Mouse (Mus musculus) CH12.LX (cell line): Measurements from ENCODE around the gene Gm10382. TPM values are rescaled to one million over a fixed set of nuclear protein-coding genes. Genes with fewer than 3 reads are reported as not detected.

Experiments
- DNase-seq: peaks from one replicate; pipeline ENCODE4 v3.0.0-alpha.2; 2013; ENCODE audit errors: extremely low read depth
- H3K27ac ChIP-seq: 2 replicates; pipeline ENCODE4 v1.5.1; 2012; ENCODE audit warnings: low read depth, mild to moderate bottlenecking, control low read depth, moderate library complexity; ENCODE audit not compliant: insufficient read depth
- H3K27me3 ChIP-seq: replicated peaks from 2 replicates; pipeline ENCODE3; 2012; ENCODE audit warnings: inconsistent platforms
- H3K36me3 ChIP-seq, 2 experiments: replicated peaks in 1 of 2; 2 replicates each; pipeline versions ENCODE3 to v1.6.1; 2012; ENCODE audit warnings: inconsistent platforms in 1 of 2, low read length in 1 of 2, mild to moderate bottlenecking in 1 of 2, mixed read lengths in 1 of 2, moderate library complexity in 1 of 2; ENCODE audit not compliant: control insufficient read depth in 1 of 2, insufficient read depth in 1 of 2
- H3K4me1 ChIP-seq, 2 experiments: 2 replicates each; pipeline ENCODE4 v1.6.1; 2012; ENCODE audit warnings: inconsistent platforms in 1 of 2, moderate library complexity in 1 of 2; ENCODE audit not compliant: insufficient read depth in 2 of 2, control insufficient read depth in 1 of 2
- H3K4me2 ChIP-seq: 2 replicates; pipeline ENCODE4 v1.6.1; 2012; ENCODE audit warnings: low read depth, mild to moderate bottlenecking, control low read depth; ENCODE audit not compliant: poor library complexity, insufficient read depth, severe bottlenecking
- H3K4me3 ChIP-seq, 3 experiments: fragments of 150-350 bp in 1 of 3; sonication (generic) in 1 of 3; replicated peaks in 1 of 3; 2 replicates each; pipeline versions ENCODE3 to v1.5.1; 2011 to 2012; ENCODE audit warnings: low read depth in 2 of 3, low read length in 2 of 3, mild to moderate bottlenecking in 2 of 3, moderate library complexity in 2 of 3, control low read depth in 1 of 3, improper control_type of control experiment in 1 of 3, inconsistent platforms in 1 of 3, mixed read lengths in 1 of 3; ENCODE audit not compliant: poor library complexity in 1 of 3
- H3K79me2 ChIP-seq: replicated peaks from 2 replicates; pipeline ENCODE4 v1.6.1; 2012; ENCODE audit warnings: mild to moderate bottlenecking, moderate library complexity; ENCODE audit not compliant: control insufficient read depth, poor library complexity, insufficient read depth, severe bottlenecking; ENCODE audit errors: extremely low read depth
- H3K9ac ChIP-seq: 2 replicates; pipeline ENCODE4 v1.6.1; 2012; ENCODE audit warnings: low read depth, mild to moderate bottlenecking, control low read depth, moderate library complexity; ENCODE audit not compliant: insufficient read depth
- H3K9me3 ChIP-seq: replicated peaks from 2 replicates; pipeline ENCODE3; 2012; ENCODE audit warnings: low read length, inconsistent platforms, mixed read lengths
- BHLHE40 ChIP-seq: IDR thresholded peaks from 2 replicates; pipeline ENCODE4 v1.6.1; 2011; ENCODE audit warnings: mild to moderate bottlenecking, low read depth, low read length, improper control_type of control experiment
- CHD1 ChIP-seq: IDR thresholded peaks from 2 replicates; pipeline ENCODE4 v1.6.1; 2012; ENCODE audit warnings: low read depth, low read length, improper control_type of control experiment, inconsistent platforms
- CHD2 ChIP-seq: IDR thresholded peaks from 2 replicates; pipeline ENCODE4 v1.6.1; 2011; ENCODE audit warnings: low read length, improper control_type of control experiment
- CTCF ChIP-seq, 2 experiments: IDR thresholded peaks in 1 of 2; conservative IDR thresholded peaks in 1 of 2; 2 replicates each; pipeline ENCODE4 v1.5.1; 2011 to 2012; ENCODE audit warnings: low read depth in 2 of 2, low read length in 2 of 2, improper control_type of control experiment in 1 of 2, inconsistent platforms in 1 of 2, mild to moderate bottlenecking in 1 of 2, moderate library complexity in 1 of 2
- E2F4 ChIP-seq: IDR thresholded peaks from 2 replicates; pipeline ENCODE4 v1.6.1; 2011; ENCODE audit warnings: low read depth, low read length, improper control_type of control experiment; ENCODE audit not compliant: insufficient replicate concordance
- ELF1 ChIP-seq: IDR thresholded peaks from 2 replicates; pipeline ENCODE4 v1.6.1; 2014; ENCODE audit warnings: low read depth, mild to moderate bottlenecking, inconsistent platforms, low read length, improper control_type of control experiment
- EP300 ChIP-seq: IDR thresholded peaks from 2 replicates; pipeline ENCODE4 v1.6.1; 2011; ENCODE audit warnings: low read length, improper control_type of control experiment
- ETS1 ChIP-seq: conservative IDR thresholded peaks from 2 replicates; pipeline ENCODE4 v1.6.1; 2012; ENCODE audit warnings: low read depth, mild to moderate bottlenecking, inconsistent platforms, low read length, improper control_type of control experiment, moderate library complexity
- GABPA ChIP-seq: IDR thresholded peaks from 2 replicates; pipeline ENCODE4 v1.6.1; 2012; ENCODE audit warnings: low read depth, low read length, improper control_type of control experiment, inconsistent platforms; ENCODE audit not compliant: insufficient replicate concordance
- HCFC1 ChIP-seq: IDR thresholded peaks from 2 replicates; pipeline ENCODE4 v1.6.1; 2012; ENCODE audit warnings: low read depth, mild to moderate bottlenecking, inconsistent platforms, low read length, improper control_type of control experiment
- IRF4 ChIP-seq: IDR thresholded peaks from 2 replicates; pipeline ENCODE4 v1.6.1; 2014; ENCODE audit warnings: low read depth, mild to moderate bottlenecking, inconsistent platforms, low read length, improper control_type of control experiment
- JUN ChIP-seq: IDR thresholded peaks from 2 replicates; pipeline ENCODE4 v1.6.1; 2011; ENCODE audit warnings: low read depth, mild to moderate bottlenecking, low read length, improper control_type of control experiment, moderate library complexity; ENCODE audit not compliant: insufficient read depth
- JUND ChIP-seq: conservative IDR thresholded peaks from 2 replicates; pipeline ENCODE4 v1.6.1; 2011; ENCODE audit warnings: low read depth, low read length, improper control_type of control experiment
- KAT2A ChIP-seq: IDR thresholded peaks from 2 replicates; pipeline ENCODE4 v1.6.1; 2012; ENCODE audit warnings: low read length, improper control_type of control experiment, inconsistent platforms; ENCODE audit not compliant: insufficient replicate concordance
- MAFK ChIP-seq: IDR thresholded peaks from 2 replicates; pipeline ENCODE4 v1.6.1; 2011; ENCODE audit warnings: low read length, improper control_type of control experiment; ENCODE audit not compliant: insufficient replicate concordance
- MAX ChIP-seq: IDR thresholded peaks from 2 replicates; pipeline ENCODE4 v1.6.1; 2011; ENCODE audit warnings: low read length, improper control_type of control experiment
- MAZ ChIP-seq: IDR thresholded peaks from 2 replicates; pipeline ENCODE4 v1.6.1; 2012; ENCODE audit warnings: low read depth, mild to moderate bottlenecking, inconsistent platforms, low read length, improper control_type of control experiment, moderate library complexity
- MEF2A ChIP-seq: IDR thresholded peaks from 2 replicates; pipeline ENCODE4 v1.6.1; 2014; ENCODE audit warnings: low read depth, mild to moderate bottlenecking, inconsistent platforms, low read length, improper control_type of control experiment, borderline replicate concordance
- MXI1 ChIP-seq: IDR thresholded peaks from 2 replicates; pipeline ENCODE4 v1.6.1; 2011; ENCODE audit warnings: mild to moderate bottlenecking, low read depth, low read length, improper control_type of control experiment
- MYC ChIP-seq: IDR thresholded peaks from 2 replicates; pipeline ENCODE4 v1.6.1; 2011; ENCODE audit warnings: low read depth, mild to moderate bottlenecking, improper control_type of control experiment, low read length
- NELFE ChIP-seq: IDR thresholded peaks from 2 replicates; pipeline ENCODE4 v1.6.1; 2011; ENCODE audit warnings: low read depth, low read length, improper control_type of control experiment
- NRF1 ChIP-seq: IDR thresholded peaks from 2 replicates; pipeline ENCODE4 v1.6.1; 2014; ENCODE audit warnings: low read depth, mild to moderate bottlenecking, inconsistent platforms, low read length, improper control_type of control experiment, moderate library complexity
- PAX5 ChIP-seq: IDR thresholded peaks from 2 replicates; pipeline ENCODE4 v1.6.1; 2012; ENCODE audit warnings: low read length, inconsistent platforms, mixed read lengths
- POLR2A ChIP-seq: IDR thresholded peaks from 2 replicates; pipeline ENCODE4 v1.6.1; 2011; ENCODE audit warnings: low read depth, mild to moderate bottlenecking, improper control_type of control experiment, low read length
- POLR2AphosphoS2 ChIP-seq: IDR thresholded peaks from 2 replicates; pipeline ENCODE4 v1.6.1; 2011; ENCODE audit warnings: low read depth, low read length, improper control_type of control experiment
- RAD21 ChIP-seq: IDR thresholded peaks from 2 replicates; pipeline ENCODE4 v1.6.1; 2011; ENCODE audit warnings: low read depth, mild to moderate bottlenecking, low read length, improper control_type of control experiment, moderate library complexity
- RCOR1 ChIP-seq: conservative IDR thresholded peaks from 2 replicates; pipeline ENCODE4 v1.6.1; 2012; ENCODE audit warnings: low read depth, mild to moderate bottlenecking, inconsistent platforms, low read length, improper control_type of control experiment
- SIN3A ChIP-seq: IDR thresholded peaks from 2 replicates; pipeline ENCODE4 v1.6.1; 2012; ENCODE audit warnings: low read length, improper control_type of control experiment, inconsistent platforms
- SMC3 ChIP-seq: IDR thresholded peaks from 2 replicates; pipeline ENCODE4 v1.6.1; 2011; ENCODE audit warnings: low read depth, low read length, improper control_type of control experiment
- TBP ChIP-seq: conservative IDR thresholded peaks from 2 replicates; pipeline ENCODE4 v1.6.1; 2011; ENCODE audit warnings: low read depth, low read length, improper control_type of control experiment
- TCF12 ChIP-seq: IDR thresholded peaks from 2 replicates; pipeline ENCODE4 v1.6.1; 2014; ENCODE audit warnings: low read depth, mild to moderate bottlenecking, inconsistent platforms, low read length, improper control_type of control experiment
- UBTF ChIP-seq: IDR thresholded peaks from 2 replicates; pipeline ENCODE4 v1.6.1; 2012; ENCODE audit warnings: low read depth, mild to moderate bottlenecking, inconsistent platforms, low read length, improper control_type of control experiment, moderate library complexity
- USF1 ChIP-seq: IDR thresholded peaks from 2 replicates; pipeline ENCODE4 v1.6.1; 2014; ENCODE audit warnings: low read depth, mild to moderate bottlenecking, inconsistent platforms, low read length, improper control_type of control experiment
- USF2 ChIP-seq: conservative IDR thresholded peaks from 2 replicates; pipeline ENCODE4 v1.6.1; 2011; ENCODE audit warnings: low read depth, low read length, improper control_type of control experiment
- ZC3H11A ChIP-seq: IDR thresholded peaks from 2 replicates; pipeline ENCODE4 v1.6.1; 2012; ENCODE audit warnings: low read depth, mild to moderate bottlenecking, inconsistent platforms, low read length, improper control_type of control experiment
- ZKSCAN1 ChIP-seq: IDR thresholded peaks from 2 replicates; pipeline ENCODE4 v1.6.1; 2012; ENCODE audit warnings: low read depth, inconsistent platforms, low read length, improper control_type of control experiment, borderline replicate concordance
- ZMIZ1 ChIP-seq: IDR thresholded peaks from 2 replicates; pipeline ENCODE4 v1.6.1; 2012; ENCODE audit warnings: low read depth, mild to moderate bottlenecking, inconsistent platforms, low read length, improper control_type of control experiment
- ZNF384 ChIP-seq: IDR thresholded peaks from 2 replicates; pipeline ENCODE4 v1.6.1; 2012; ENCODE audit warnings: low read depth, low read length, improper control_type of control experiment, inconsistent platforms
- dilution Hi-C: fragments of 300-500 bp; cut with MboI; formaldehyde crosslinking; loops from 2 replicates; pipeline ENCODE4 v1.14.3; 2020; ENCODE audit warnings: low sequenced_read_pairs; ENCODE audit not compliant: extremely low pct_unique_long_range_greater_than_20kb, extremely low pct_ligation_motif_present
- in situ Hi-C: fragments of 300-500 bp; cut with MboI; formaldehyde crosslinking; loops from 3 replicates; pipeline ENCODE4 v1.14.3; 2019; ENCODE audit warnings: low sequenced_read_pairs, low pct_ligation_motif_present, low pct_unique_long_range_greater_than_20kb, mixed read lengths
- polyA plus RNA-seq: library from polyadenylated mRNA; unstranded; fragments of >175 nt; gene quantifications from 2 replicates; pipeline ENCODE4 v1.2.1, GENCODE M21; 2012; ENCODE audit warnings: low read depth; ENCODE audit not compliant: insufficient read length
- total RNA-seq, 2 experiments: library from RNA; depleted of rRNA; stranded (reverse); fragments of 300-350 nt in 1 of 2; fragments of >200 nt in 1 of 2; gene quantifications; 2 replicates each; pipeline ENCODE4 v1.2.3; 2012 to 2014

The Gm10382 gene
- total and polyA plus RNA-seq, 3 experiments = 0.59 to 1.1 TPM; not detected in 1

DNA sequence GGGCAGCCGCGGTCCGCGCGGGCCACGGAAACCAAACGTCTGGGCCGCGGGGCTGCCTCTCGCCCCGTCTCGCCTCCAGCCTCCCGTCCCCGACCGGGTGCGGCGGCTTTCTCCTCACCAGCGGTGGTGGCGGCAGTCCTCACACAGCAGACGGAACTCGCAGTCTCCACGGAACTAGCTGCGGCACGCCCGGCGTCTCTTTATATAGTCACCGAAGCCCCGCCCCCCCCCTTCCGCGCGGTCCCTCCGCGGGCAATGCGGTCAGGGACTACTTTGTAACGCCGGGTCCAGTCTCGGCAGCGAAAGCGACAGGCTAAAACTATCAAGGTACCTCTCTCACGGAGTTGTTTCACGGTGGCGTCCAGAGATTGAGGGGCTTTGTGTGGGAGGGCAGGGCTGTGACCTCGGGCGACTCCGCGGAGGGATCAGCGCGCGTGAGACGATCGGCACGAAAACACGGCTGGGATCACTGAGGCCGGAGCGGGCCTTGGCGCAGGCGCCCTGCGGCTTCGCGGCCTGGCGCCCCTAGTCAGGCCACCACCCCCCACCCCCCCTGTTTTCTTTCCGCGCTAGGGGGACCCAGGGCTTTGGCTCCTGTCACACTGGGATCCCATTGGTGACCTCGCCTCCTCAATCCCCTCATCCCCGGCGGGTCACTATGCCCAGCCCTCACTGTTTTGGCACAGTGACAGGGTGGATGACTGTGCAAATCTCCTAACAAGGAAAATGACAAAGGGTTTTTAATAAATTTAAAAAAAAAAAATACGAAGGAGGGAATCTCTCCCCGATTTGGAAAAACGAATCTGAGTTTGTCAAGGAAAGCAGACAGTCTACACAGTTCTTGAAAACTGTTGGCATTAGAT, 688 bp downstream of the Gm10382 start, which contains the start of gene Ubc:
Ubc (minus strand) TSS at position 624 of the 863 bp plus-strand sequence.
- H3K9ac ChIP-seq = peak within 1 kb of the TSS; percentile 94
- peak within 1 kb of the TSS; percentile 82; the same call in 1 of the 2 replicates for H3K4me2 ChIP-seq
- peaks cover 23 to 24% of the 10 kb centered on the region in 2 experiments for H3K36me3 ChIP-seq
- no peaks in the 10 kb centered on the region for H3K9me3 ChIP-seq
- peaks cover 3 to 38% of the 10 kb centered on the region in 2 experiments; a peak in 3 of 4 replicates for H3K4me1 ChIP-seq
- H3K4me3 ChIP-seq = peak within 1 kb of the TSS; percentile 44 to 94 (median 84)
- peaks cover 28% of the 10 kb centered on the region for H3K79me2 ChIP-seq
- H3K27ac ChIP-seq = peak within 1 kb of the TSS; percentile 93
- H3K27me3 ChIP-seq = no peaks in the 10 kb centered on the region
- in situ Hi-C loops (no loop called here), dilution Hi-C loops (no loop called here)
- DNase-seq = peak; percentile 81
- peak; percentile 96 for TF ChIP-seq KAT2A
- peak; percentile 70 for TF ChIP-seq BHLHE40
- TF ChIP-seq JUND = no peak
- peak; percentile 72 for TF ChIP-seq MYC
- peak; percentile 2 for TF ChIP-seq SMC3
- TF ChIP-seq ZKSCAN1 = peak; percentile 60; the same call in 1 of the 2 replicates
- TF ChIP-seq RCOR1 = peak; percentile 84
- TF ChIP-seq MAFK = peak; percentile 57; the same call in 1 of the 2 replicates
- peak; percentile 88 for TF ChIP-seq TCF12
- no peak for TF ChIP-seq CTCF (conservative IDR thresholded peaks at IDR 0.05 in 1 of 2, IDR thresholded peaks at IDR 0.05 in 1 of 2; ENCODE audit: low read depth in 2 of 2, low read length in 2 of 2)
- peak; percentile 100 for TF ChIP-seq NELFE
- peak; percentile 88 for TF ChIP-seq MAZ
- 0 out of 2 replicates have a peak, but pooled peaks have one; percentile 5 for TF ChIP-seq USF1
- TF ChIP-seq ELF1 = peak; percentile 73; the same call in 1 of the 2 replicates
- TF ChIP-seq HCFC1 = peak; percentile 77
- TF ChIP-seq ZC3H11A = no peak
- peak; percentile 9; the same call in 1 of the 2 replicates for TF ChIP-seq EP300
- no peak for TF ChIP-seq PAX5
- peak; percentile 97 for TF ChIP-seq POLR2AphosphoS2
- TF ChIP-seq GABPA = no peak
- TF ChIP-seq UBTF = no peak; the same call in 1 of the 2 replicates
- peak; percentile 73; the same call in 1 of the 2 replicates for TF ChIP-seq MEF2A
- peak; percentile 87 for TF ChIP-seq NRF1
- TF ChIP-seq ETS1 = peak; percentile 48
- peak; percentile 19 for TF ChIP-seq IRF4
- TF ChIP-seq USF2 = no peak
- TF ChIP-seq CHD2 = peak; percentile 87
- no peak for TF ChIP-seq JUN
- TF ChIP-seq POLR2A = peak; percentile 99
- TF ChIP-seq E2F4 = no peak
- TF ChIP-seq SIN3A = peak; percentile 69
- TF ChIP-seq TBP = peak; percentile 94
- TF ChIP-seq MXI1 = peak; percentile 75; the same call in 1 of the 2 replicates
- no peak for TF ChIP-seq RAD21
- TF ChIP-seq CHD1 = no peak
- peak; percentile 99 for TF ChIP-seq ZMIZ1
- peak; percentile 76; the same call in 1 of the 2 replicates for TF ChIP-seq MAX
- TF ChIP-seq ZNF384 = peak; percentile 60
